Mouse (Mus musculus) liver, adult 2 months (tissue): ENCODE measurements at regions not wholly inside any gene's neighbourhood (a gene's known extent, or its start where the extent isn't known, plus 50 kb on each side); places are given as distances from the start of the nearest gene placed in this dataset.

ENCODE experiments used
- DNase-seq: peaks from one replicate; pipeline ENCODE4 v3.0.0-alpha.2; 2011; ENCODE audit warnings: low read depth, low spot score; ENCODE audit errors: extremely low read depth
- H3K27ac ChIP-seq: fragments of 200-500 bp; replicated peaks from 2 replicates; pipeline ENCODE4 v1.5.1; 2012; ENCODE audit warnings: low read depth, mild to moderate bottlenecking, control low read depth, inconsistent platforms, low read length; ENCODE audit not compliant: insufficient read depth
- H3K27me3 ChIP-seq: fragments of 200-500 bp; 2 replicates; pipeline ENCODE4 v1.6.1; 2012; ENCODE audit warnings: mild to moderate bottlenecking, moderate library complexity, low read length, inconsistent platforms; ENCODE audit not compliant: control insufficient read depth, insufficient read depth
- H3K36me3 ChIP-seq: fragments of 200-500 bp; 2 replicates; pipeline ENCODE4 v1.6.1; 2012; ENCODE audit warnings: low read length, inconsistent platforms; ENCODE audit not compliant: control insufficient read depth, insufficient read depth
- H3K4me1 ChIP-seq: fragments of 200-500 bp; 2 replicates; pipeline ENCODE4 v1.6.1; 2011; ENCODE audit warnings: low read length; ENCODE audit not compliant: control insufficient read depth, insufficient read depth
- H3K4me3 ChIP-seq: fragments of 200-500 bp; 2 replicates; pipeline ENCODE4 v1.5.1; 2011; ENCODE audit warnings: low read depth, mild to moderate bottlenecking, control low read depth, low read length, moderate library complexity; ENCODE audit not compliant: insufficient read depth
- H3K79me2 ChIP-seq: fragments of 200-500 bp; 2 replicates; pipeline ENCODE4 v1.6.1; 2012; ENCODE audit warnings: inconsistent platforms, mild to moderate bottlenecking, low read length, moderate library complexity; ENCODE audit not compliant: control insufficient read depth, insufficient read depth
- H3K9ac ChIP-seq: fragments of 200-500 bp; 2 replicates; pipeline ENCODE4 v1.6.1; 2012; ENCODE audit warnings: low read depth, mild to moderate bottlenecking, control low read depth, inconsistent platforms, low read length
- CTCF ChIP-seq: fragments of 200-500 bp; IDR thresholded peaks from 2 replicates; pipeline ENCODE4 v1.5.1; 2011; ENCODE audit warnings: low read depth, low read length, control low read depth
- POLR2A ChIP-seq: fragments of 200-500 bp; IDR thresholded peaks from 2 replicates; pipeline ENCODE4 v1.6.1; 2011; ENCODE audit warnings: low read length, control low read depth; ENCODE audit not compliant: insufficient read depth; ENCODE audit errors: extremely low read depth
- WGBS: fragments of 180-500 bp; shearing (Covaris S2); methylation state at CpG from one replicate; pipeline ENCODE4 v1.1.7; 2018; 5-methylcytosine and 5-hydroxymethylcytosine counted together

GRCm38 (mm10) chr9:61721851-61722250, 192.5 kb downstream of the Rplp1 start:
- no peak for TF ChIP-seq CTCF
- no peak for TF ChIP-seq POLR2A
- H3K4me1 ChIP-seq = peaks cover 9% of the 10 kb centered on the region
- H3K36me3 ChIP-seq = no peaks in the 10 kb centered on the region
- no peaks in the 10 kb centered on the region for H3K27me3 ChIP-seq
- H3K27ac ChIP-seq = no peak overlapping the region
- H3K4me3 ChIP-seq = no peak overlapping the region
- H3K79me2 ChIP-seq = no peaks in the 10 kb centered on the region
- no peak overlapping the region for H3K9ac ChIP-seq
- no peak for DNase-seq
- WGBS = 94% methylated on average over 5 of the region's 5 CpGs

GRCm38 (mm10) chr9:61721071-61721470, 193.3 kb downstream of the Rplp1 start:
- no peak overlapping the region for H3K9ac ChIP-seq
- H3K4me3 ChIP-seq = no peak overlapping the region
- no peaks in the 10 kb centered on the region for H3K27me3 ChIP-seq
- no peaks in the 10 kb centered on the region for H3K79me2 ChIP-seq
- H3K4me1 ChIP-seq = peaks cover 7% of the 10 kb centered on the region; the same call in 1 of the 2 replicates
- DNase-seq = no peak
- no peaks in the 10 kb centered on the region for H3K36me3 ChIP-seq
- TF ChIP-seq POLR2A (no peak), CTCF (no peak)
- 88% methylated on average over 4 of the region's 4 CpGs for WGBS
- H3K27ac ChIP-seq = no peak overlapping the region

- Histone ChIP-seq H3K79me2 (no peaks in the 10 kb centered on the region), H3K4me1 (peaks cover 6% of the 10 kb centered on the region; the same call in 1 of the 2 replicates), H3K9ac (no peak overlapping the region), H3K36me3 (no peaks in the 10 kb centered on the region), H3K4me3 (no peak overlapping the region), H3K27ac (no peak overlapping the region), H3K27me3 (no peaks in the 10 kb centered on the region)
- no peak for TF ChIP-seq CTCF
- TF ChIP-seq POLR2A = no peak
- 86% methylated on average over 5 of the region's 5 CpGs for WGBS
- no peak for DNase-seq
These were observed 194.1 kb downstream of the Rplp1 start for GRCm38 (mm10) chr9:61720206-61720605.

GRCm38 (mm10) chr9:61716751-61717150, 197.6 kb downstream of the Rplp1 start:
- 82% methylated on average over 4 of the region's 4 CpGs for WGBS
- Histone ChIP-seq H3K4me1 (no peaks in the 10 kb centered on the region), H3K27ac (no peak overlapping the region), H3K4me3 (no peak overlapping the region), H3K27me3 (no peaks in the 10 kb centered on the region), H3K36me3 (no peaks in the 10 kb centered on the region), H3K9ac (no peak overlapping the region), H3K79me2 (no peaks in the 10 kb centered on the region)
- DNase-seq = no peak
- TF ChIP-seq POLR2A (no peak), CTCF (no peak)

- no peak for TF ChIP-seq POLR2A
- TF ChIP-seq CTCF = no peak
- no peaks in the 10 kb centered on the region for H3K79me2 ChIP-seq
- no peak for DNase-seq
- no peaks in the 10 kb centered on the region for H3K36me3 ChIP-seq
- no peak overlapping the region for H3K27ac ChIP-seq
- H3K4me3 ChIP-seq = no peak overlapping the region
- 72% methylated on average over 19 of the region's 19 CpGs for WGBS
- no peaks in the 10 kb centered on the region for H3K4me1 ChIP-seq
- no peaks in the 10 kb centered on the region for H3K27me3 ChIP-seq
- no peak overlapping the region for H3K9ac ChIP-seq
These were observed 199.9 kb downstream of the Rplp1 start for GRCm38 (mm10) chr9:61714331-61715035.

- no peak overlapping the region for H3K27ac ChIP-seq
- 93% methylated on average over 7 of the region's 7 CpGs for WGBS
- H3K79me2 ChIP-seq = no peaks in the 10 kb centered on the region
- no peaks in the 10 kb centered on the region for H3K27me3 ChIP-seq
- no peaks in the 10 kb centered on the region for H3K36me3 ChIP-seq
- no peak overlapping the region for H3K9ac ChIP-seq
- H3K4me1 ChIP-seq = no peaks in the 10 kb centered on the region
- no peak for DNase-seq
- H3K4me3 ChIP-seq = no peak overlapping the region
- TF ChIP-seq POLR2A (no peak), CTCF (no peak)
These were observed 200.5 kb downstream of the Rplp1 start for GRCm38 (mm10) chr9:61713806-61714205.
